Mouse (Mus musculus) midbrain, embryonic 13.5 days (tissue): ENCODE results near the gene Pank3. TPM values are rescaled to one million over a fixed set of nuclear protein-coding genes. Genes with fewer than 3 reads are reported as not detected.

Experiments
- ATAC-seq: fragments of 200-750 bp; cut with Nextera tagmentation; 2 replicates; pipeline ENCODE4 v1.8.0; 2017; ENCODE audit warnings: mild to moderate bottlenecking, moderate TSS enrichment, moderate library complexity
- H3K27ac ChIP-seq: fragments of 300-500 bp; sonication (generic); 2 replicates; pipeline ENCODE4 v1.5.1; 2015; ENCODE audit warnings: inconsistent platforms, mild to moderate bottlenecking, moderate library complexity
- H3K27me3 ChIP-seq: fragments of 300-500 bp; sonication (generic); 2 replicates; pipeline ENCODE4 v1.6.1; 2015; ENCODE audit warnings: mild to moderate bottlenecking, inconsistent platforms
- H3K36me3 ChIP-seq: fragments of 300-500 bp; sonication (generic); 2 replicates; pipeline ENCODE4 v1.6.1; 2015; ENCODE audit warnings: mild to moderate bottlenecking, inconsistent platforms
- H3K4me1 ChIP-seq: fragments of 300-500 bp; sonication (generic); replicated peaks from 2 replicates; pipeline ENCODE4 v1.6.1; 2015; ENCODE audit warnings: inconsistent platforms
- H3K4me2 ChIP-seq: fragments of 300-500 bp; sonication (generic); replicated peaks from 2 replicates; pipeline ENCODE4 v1.6.1; 2015; ENCODE audit warnings: moderate library complexity, mild to moderate bottlenecking, inconsistent platforms
- H3K4me3 ChIP-seq: fragments of 300-500 bp; sonication (generic); replicated peaks from 2 replicates; pipeline ENCODE4 v1.5.1; 2015; ENCODE audit warnings: mild to moderate bottlenecking, inconsistent platforms
- H3K9ac ChIP-seq: fragments of 300-500 bp; sonication (generic); replicated peaks from 2 replicates; pipeline ENCODE4 v1.6.1; 2015; ENCODE audit warnings: mild to moderate bottlenecking, inconsistent platforms
- H3K9me3 ChIP-seq: fragments of 300-500 bp; sonication (generic); 2 replicates; pipeline ENCODE4 v1.6.1; 2016; ENCODE audit warnings: mild to moderate bottlenecking, inconsistent platforms
- WGBS: fragments of 180-500 bp; shearing (Covaris S2); methylation state at CpG from one replicate; pipeline ENCODE4 v1.1.7; 2015; 5-methylcytosine and 5-hydroxymethylcytosine counted together
- polyA plus RNA-seq: library from polyadenylated mRNA; unstranded; fragments of >200 nt; fragmentation: Nextera tagmentation; extraction: Ambion mirVana; gene quantifications from 2 replicates; pipeline ENCODE4 v1.2.1, GENCODE M21; 2015

Pank3 gene
- 22.4 and 23.6 TPM in 2 replicates for polyA plus RNA-seq

GRCm38 (mm10) chr11:35769188-35769745 lies at the start of gene Pank3:
Gene Pank3, plus strand, starts transcription at chr11:35769484.
- Histone ChIP-seq H3K27me3 (no peaks in the 10 kb centered on the region), H3K4me1 (peaks cover 24% of the 10 kb centered on the region), H3K27ac (peak within 1 kb of the TSS; percentile 93), H3K4me2 (peak within 1 kb of the TSS; percentile 80), H3K36me3 (peaks cover 5% of the 10 kb centered on the region; the same call in 1 of the 2 replicates), H3K9me3 (no peaks in the 10 kb centered on the region), H3K9ac (peak within 1 kb of the TSS; percentile 98), H3K4me3 (peak within 1 kb of the TSS; percentile 95)
- peak; percentile 100 for ATAC-seq
- WGBS: under 1% methylated on average over 38 of the region's 50 CpGs

DNA sequence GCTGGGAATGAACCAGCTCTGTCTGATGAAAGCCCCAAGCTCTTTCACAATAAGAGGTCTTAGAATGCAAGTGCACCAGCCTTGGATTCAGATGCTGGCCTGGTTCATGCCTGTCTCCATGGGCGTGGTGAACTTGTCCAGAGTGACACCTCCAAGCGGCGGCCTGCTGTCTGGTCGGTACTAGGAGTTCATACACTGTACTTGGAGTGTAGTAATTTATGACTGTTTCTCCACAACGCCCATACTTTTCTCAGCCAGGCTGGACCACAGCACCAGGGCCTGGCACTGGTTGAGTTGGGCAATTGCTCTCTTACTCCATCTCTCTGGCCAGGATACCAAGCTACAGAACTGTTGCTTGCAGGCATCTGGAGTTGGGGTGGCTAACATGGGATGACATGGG lies 45.4 kb upstream of the Pank3 start:
- no peak overlapping the region for H3K9ac ChIP-seq
- no peak overlapping the region for H3K27ac ChIP-seq
- H3K9me3 ChIP-seq: no peaks in the 10 kb centered on the region
- 88% methylated on average over 5 of the region's 5 CpGs for WGBS
- H3K27me3 ChIP-seq: no peaks in the 10 kb centered on the region
- no peak overlapping the region for H3K4me3 ChIP-seq
- no peak overlapping the region for H3K4me2 ChIP-seq
- no peaks in the 10 kb centered on the region for H3K4me1 ChIP-seq
- H3K36me3 ChIP-seq: no peaks in the 10 kb centered on the region
- ATAC-seq: no peak

DNA sequence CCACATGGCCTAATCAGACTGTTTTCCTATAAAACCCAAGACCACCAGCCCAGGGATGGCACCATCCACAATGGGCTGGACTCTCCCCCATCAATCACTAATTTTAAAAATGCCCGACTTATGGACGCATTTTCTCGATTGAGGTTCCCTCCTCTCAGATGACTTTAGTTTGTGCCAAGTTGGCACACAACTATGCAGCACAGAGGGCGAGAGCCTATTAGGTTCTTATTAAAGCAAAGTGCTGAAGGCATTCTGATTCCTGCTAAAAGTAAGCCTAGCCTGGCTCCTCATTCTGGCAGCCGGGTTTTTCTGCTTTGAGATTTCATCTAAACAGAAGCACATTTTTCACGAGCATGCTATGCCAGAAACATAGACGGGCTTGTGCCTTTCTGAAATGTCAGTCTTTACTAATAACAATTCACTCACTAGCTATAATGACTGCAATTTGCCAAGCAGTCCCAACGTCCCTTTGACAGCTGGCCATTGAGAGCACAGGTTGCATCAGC lies 42.9 kb upstream of the Pank3 start:
- Histone ChIP-seq H3K27me3 (no peaks in the 10 kb centered on the region), H3K9ac (no peak overlapping the region), H3K9me3 (no peaks in the 10 kb centered on the region), H3K4me2 (no peak overlapping the region), H3K4me3 (no peak overlapping the region), H3K36me3 (no peaks in the 10 kb centered on the region), H3K4me1 (no peaks in the 10 kb centered on the region), H3K27ac (no peak overlapping the region)
- WGBS: 79% methylated on average over 8 of the region's 8 CpGs
- ATAC-seq: no peak

DNA sequence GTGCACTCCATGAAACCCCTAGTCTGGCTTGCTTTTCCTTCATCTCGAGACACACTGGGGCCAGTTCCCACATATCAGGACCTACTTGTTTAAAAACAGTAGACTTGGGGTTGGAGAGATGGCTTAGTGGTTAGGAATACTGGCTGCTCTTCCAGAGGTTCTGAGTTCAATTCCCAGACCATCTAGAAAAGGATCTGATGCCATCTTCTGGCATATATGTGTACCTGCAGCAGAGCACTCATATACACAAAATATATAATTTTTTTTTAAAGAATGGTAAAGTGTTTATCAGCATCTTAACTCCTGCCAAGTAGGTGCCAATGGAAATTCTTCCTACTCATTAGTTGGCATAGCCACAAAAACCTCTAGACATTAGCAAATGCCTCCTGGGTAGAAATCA lies 41.1 kb upstream of the Pank3 start:
- Histone ChIP-seq H3K27ac (no peak overlapping the region), H3K27me3 (no peaks in the 10 kb centered on the region), H3K4me3 (no peak overlapping the region), H3K9ac (no peak overlapping the region), H3K36me3 (no peaks in the 10 kb centered on the region), H3K9me3 (no peaks in the 10 kb centered on the region), H3K4me1 (no peaks in the 10 kb centered on the region), H3K4me2 (no peak overlapping the region)
- 90% methylated on average over 1 of the region's 1 CpGs for WGBS
- ATAC-seq: no peak

GRCm38 (mm10) chr11:35729186-35729585 lies 40.1 kb upstream of the Pank3 start:
- Histone ChIP-seq H3K9me3 (no peaks in the 10 kb centered on the region), H3K36me3 (no peaks in the 10 kb centered on the region), H3K4me2 (no peak overlapping the region), H3K4me1 (no peaks in the 10 kb centered on the region), H3K27me3 (no peaks in the 10 kb centered on the region), H3K9ac (no peak overlapping the region), H3K27ac (no peak overlapping the region), H3K4me3 (no peak overlapping the region)
- 51% methylated on average over 5 of the region's 5 CpGs for WGBS
- no peak for ATAC-seq

DNA sequence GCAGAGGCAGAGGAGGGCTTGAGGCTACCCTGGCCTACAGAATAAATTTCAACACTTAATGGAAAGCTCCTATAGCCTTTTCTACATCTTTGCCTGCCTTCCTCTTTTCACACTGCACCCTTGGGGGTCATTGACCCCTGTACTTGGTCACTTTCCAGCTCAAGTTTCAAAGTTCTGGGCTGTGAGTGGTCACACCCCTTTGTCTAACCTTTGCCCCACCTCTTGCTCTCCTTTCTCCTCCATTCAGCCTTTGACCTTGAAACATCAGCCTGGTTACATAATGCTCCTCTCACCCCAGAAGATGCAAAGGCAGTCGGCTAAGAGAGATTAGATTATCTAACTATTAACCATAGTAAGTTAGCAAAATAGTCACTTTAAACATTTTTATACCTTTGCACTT lies 36.9 kb upstream of the Pank3 start:
- Histone ChIP-seq H3K9me3 (no peaks in the 10 kb centered on the region), H3K36me3 (no peaks in the 10 kb centered on the region), H3K27me3 (no peaks in the 10 kb centered on the region), H3K27ac (no peak overlapping the region), H3K4me2 (no peak overlapping the region), H3K9ac (no peak overlapping the region), H3K4me1 (no peaks in the 10 kb centered on the region), H3K4me3 (no peak overlapping the region)
- WGBS: 58% methylated on average over 1 of the region's 1 CpGs
- ATAC-seq: no peak

DNA sequence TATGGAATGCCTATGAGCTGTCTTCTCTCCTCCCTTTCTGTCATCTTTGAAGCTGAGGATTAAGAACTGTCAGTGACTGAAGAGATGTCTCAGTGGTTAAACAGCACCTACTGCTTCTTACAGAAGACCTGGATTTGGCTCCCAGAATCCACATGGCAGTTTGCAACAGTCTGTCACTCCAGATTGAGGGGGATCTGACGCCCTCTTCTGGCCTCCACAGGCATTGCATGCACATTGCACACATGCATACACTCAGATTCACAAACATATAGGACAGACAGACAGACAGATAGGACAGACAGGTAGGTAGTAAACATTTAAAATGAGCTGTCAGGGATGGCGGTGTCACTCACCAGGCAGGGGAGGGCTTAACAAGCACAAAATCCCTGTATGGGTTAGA lies 32.5 kb upstream of the Pank3 start:
- no peak for ATAC-seq

GRCm38 (mm10) chr11:35737262-35737661 lies 32.0 kb upstream of the Pank3 start:
- no peak overlapping the region for H3K4me3 ChIP-seq
- no peak overlapping the region for H3K27ac ChIP-seq
- H3K9me3 ChIP-seq: no peaks in the 10 kb centered on the region
- H3K4me1 ChIP-seq: no peaks in the 10 kb centered on the region
- no peaks in the 10 kb centered on the region for H3K27me3 ChIP-seq
- no peak overlapping the region for H3K4me2 ChIP-seq
- no peak for ATAC-seq
- no peak overlapping the region for H3K9ac ChIP-seq
- no peaks in the 10 kb centered on the region for H3K36me3 ChIP-seq
- 97% methylated on average over 2 of the region's 2 CpGs for WGBS

More for the DNA sequence above, 32.5 kb upstream of the Pank3 start:
- Histone ChIP-seq H3K27ac (no peak overlapping the region), H3K36me3 (no peaks in the 10 kb centered on the region), H3K9ac (no peak overlapping the region), H3K4me1 (no peaks in the 10 kb centered on the region), H3K4me3 (no peak overlapping the region), H3K4me2 (no peak overlapping the region), H3K27me3 (no peaks in the 10 kb centered on the region), H3K9me3 (no peaks in the 10 kb centered on the region)
- 72% methylated on average over 2 of the region's 2 CpGs for WGBS

GRCm38 (mm10) chr11:35738102-35738501 lies 31.2 kb upstream of the Pank3 start:
- ATAC-seq: no peak
- Histone ChIP-seq H3K4me2 (no peak overlapping the region), H3K9ac (no peak overlapping the region), H3K36me3 (no peaks in the 10 kb centered on the region), H3K27ac (no peak overlapping the region), H3K9me3 (no peaks in the 10 kb centered on the region), H3K27me3 (no peaks in the 10 kb centered on the region), H3K4me1 (no peaks in the 10 kb centered on the region), H3K4me3 (no peak overlapping the region)
- 84% methylated on average over 3 of the region's 3 CpGs for WGBS

- no peaks in the 10 kb centered on the region for H3K27me3 ChIP-seq
- no peak overlapping the region for H3K27ac ChIP-seq
- WGBS: 91% methylated on average over 6 of the region's 6 CpGs
- H3K9me3 ChIP-seq: no peaks in the 10 kb centered on the region
- H3K9ac ChIP-seq: no peak overlapping the region
- no peak overlapping the region for H3K4me2 ChIP-seq
- no peak overlapping the region for H3K4me3 ChIP-seq
- no peak for ATAC-seq
- H3K4me1 ChIP-seq: no peaks in the 10 kb centered on the region
- H3K36me3 ChIP-seq: no peaks in the 10 kb centered on the region
These were observed 25.7 kb upstream of the Pank3 start for GRCm38 (mm10) chr11:35743586-35743985.

GRCm38 (mm10) chr11:35744571-35744970 lies 24.7 kb upstream of the Pank3 start:
- WGBS: 94% methylated on average over 6 of the region's 6 CpGs
- Histone ChIP-seq H3K4me2 (no peak overlapping the region), H3K4me3 (no peak overlapping the region), H3K9ac (no peak overlapping the region), H3K27ac (no peak overlapping the region), H3K27me3 (no peaks in the 10 kb centered on the region), H3K36me3 (no peaks in the 10 kb centered on the region), H3K4me1 (no peaks in the 10 kb centered on the region), H3K9me3 (no peaks in the 10 kb centered on the region)
- no peak for ATAC-seq

DNA sequence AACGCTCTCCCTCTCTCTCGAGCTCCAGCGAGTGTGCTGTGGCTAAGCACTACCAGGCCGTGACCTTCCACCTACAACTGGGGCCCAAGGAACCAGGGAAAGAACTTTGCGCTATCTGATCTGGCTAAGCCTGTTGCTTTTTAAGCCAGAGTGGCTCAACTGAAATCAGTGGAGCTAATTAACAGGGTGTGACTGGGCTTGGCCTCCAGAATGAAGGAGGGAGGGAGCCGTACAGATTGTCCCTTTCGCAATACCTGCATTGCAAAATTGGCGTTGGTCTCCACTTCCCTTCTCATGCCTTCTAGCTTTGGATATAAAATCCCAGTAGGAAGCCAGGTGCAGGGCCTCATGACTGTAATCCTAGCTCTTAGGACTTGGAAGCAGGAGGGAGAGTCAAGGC lies 18.7 kb upstream of the Pank3 start:
- ATAC-seq: no peak
- H3K4me1 ChIP-seq: no peaks in the 10 kb centered on the region
- H3K9ac ChIP-seq: no peak overlapping the region
- H3K36me3 ChIP-seq: no peaks in the 10 kb centered on the region
- no peaks in the 10 kb centered on the region for H3K27me3 ChIP-seq
- no peaks in the 10 kb centered on the region for H3K9me3 ChIP-seq
- 79% methylated on average over 8 of the region's 8 CpGs for WGBS
- H3K4me3 ChIP-seq: no peak overlapping the region
- H3K4me2 ChIP-seq: no peak overlapping the region
- no peak overlapping the region for H3K27ac ChIP-seq

GRCm38 (mm10) chr11:35754906-35755418 lies 14.3 kb upstream of the Pank3 start:
- WGBS: 76% methylated on average over 4 of the region's 4 CpGs
- ATAC-seq: no peak
- Histone ChIP-seq H3K36me3 (no peaks in the 10 kb centered on the region), H3K4me3 (no peak overlapping the region), H3K9me3 (no peaks in the 10 kb centered on the region), H3K4me1 (no peaks in the 10 kb centered on the region), H3K9ac (no peak overlapping the region), H3K4me2 (no peak overlapping the region), H3K27me3 (no peaks in the 10 kb centered on the region), H3K27ac (no peak overlapping the region)
